Mouse (Mus musculus) lung, adult 2 months (tissue): ENCODE measurements around the gene Unc5cl. TPM values are rescaled to one million over a fixed set of nuclear protein-coding genes. Genes with fewer than 3 reads are reported as not detected.

Source experiments
- DNase-seq: peaks from one replicate; pipeline ENCODE4 v3.0.0; 2022
- H3K4me1 ChIP-seq: fragments of 200-500 bp; 2 replicates; pipeline ENCODE4 v1.6.1; 2011; ENCODE audit warnings: low read length; ENCODE audit not compliant: control insufficient read depth, insufficient read depth
- H3K4me3 ChIP-seq: fragments of 200-500 bp; replicated peaks from 2 replicates; pipeline ENCODE3; 2011; ENCODE audit warnings: low read depth, mild to moderate bottlenecking, control low read depth, low read length; ENCODE audit errors: extremely low read depth
- CTCF ChIP-seq: fragments of 200-500 bp; IDR thresholded peaks from 2 replicates; pipeline ENCODE4 v1.5.1; 2011; ENCODE audit warnings: mild to moderate bottlenecking, low read length, control low read depth; ENCODE audit not compliant: insufficient read depth
- POLR2A ChIP-seq: fragments of 200-500 bp; IDR thresholded peaks from 2 replicates; pipeline ENCODE4 v1.6.1; 2011; ENCODE audit warnings: low read depth, mild to moderate bottlenecking, control low read depth, low read length, borderline replicate concordance; ENCODE audit errors: extremely low read depth
- WGBS: fragments of 180-500 bp; shearing (Covaris S2); methylation state at CpG from one replicate; pipeline ENCODE4 v1.1.7; 2018; 5-methylcytosine and 5-hydroxymethylcytosine counted together
- polyA plus RNA-seq: library from polyadenylated mRNA; depleted of rRNA; stranded (reverse); fragments of >200 nt; gene quantifications from 2 replicates; pipeline ENCODE4 v1.2.3, GENCODE M21; 2012

Unc5cl gene
- polyA plus RNA-seq, 1 experiment, result 1.1 TPM

DNA sequence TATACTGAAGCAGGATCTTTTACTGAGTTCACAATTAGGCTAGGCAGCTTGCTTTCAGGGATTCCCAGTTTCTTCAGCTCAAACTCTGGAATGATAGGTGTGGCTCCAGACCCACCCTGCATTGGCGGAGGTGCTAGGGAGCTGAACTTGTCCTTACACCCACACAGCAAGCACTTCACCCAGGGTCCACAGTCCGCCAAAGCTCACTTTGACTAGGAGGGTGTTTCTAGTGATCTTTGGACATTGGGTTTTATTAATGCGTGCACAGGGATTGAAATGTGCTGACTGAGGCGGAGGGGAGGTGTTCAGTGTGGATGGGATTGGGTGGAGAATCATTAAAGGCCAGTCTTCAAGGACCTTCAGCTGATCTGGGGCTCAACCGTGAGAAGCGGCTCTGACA lies 93.0 kb downstream of the Unc5cl start:
- DNase-seq, result no peak
- no peak for TF ChIP-seq POLR2A
- WGBS, result 81% methylated on average over 6 of the region's 6 CpGs
- Histone ChIP-seq H3K4me3 (no peak overlapping the region), H3K4me1 (no peaks in the 10 kb centered on the region; the same call in 1 of the 2 replicates)

DNA sequence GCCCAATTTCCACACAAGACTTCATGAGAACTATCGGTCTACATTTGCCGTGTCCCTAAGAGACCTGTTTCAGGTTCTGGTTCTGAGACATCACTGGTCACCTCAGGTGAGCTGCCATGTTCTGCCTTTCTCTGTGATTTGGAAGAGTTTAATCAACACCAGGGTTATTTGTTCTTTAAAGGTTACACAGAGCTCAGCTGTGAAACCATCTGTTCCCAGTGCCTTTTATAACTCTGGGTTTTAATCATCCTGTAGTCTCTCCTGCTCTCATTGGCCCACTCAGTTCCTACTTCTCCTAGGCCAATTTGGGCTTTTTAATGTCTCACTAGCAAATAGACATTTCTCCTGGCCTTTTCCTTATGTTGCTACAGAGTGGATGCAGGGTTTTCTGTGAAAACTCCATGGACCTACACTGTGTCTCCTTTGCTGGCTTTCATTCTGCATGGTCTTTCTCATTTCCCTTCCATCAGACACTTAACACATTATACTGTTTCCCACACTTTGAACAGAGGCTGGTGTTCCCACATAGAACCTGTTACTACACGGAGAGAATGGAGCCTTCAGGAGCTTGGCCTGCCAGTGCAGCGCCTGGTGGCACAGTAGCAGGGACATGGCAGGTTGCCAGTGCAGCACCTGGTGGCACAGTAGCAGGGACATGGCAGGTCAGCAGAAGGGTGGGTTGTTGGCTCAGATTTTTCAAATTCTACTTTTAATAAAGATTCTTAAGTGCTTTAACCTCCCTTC lies 97.3 kb downstream of the Unc5cl start:
- H3K4me1 ChIP-seq, result no peaks in the 10 kb centered on the region
- WGBS, result 85% methylated on average over 4 of the region's 4 CpGs
- TF ChIP-seq CTCF, result no peak
- no peak for TF ChIP-seq POLR2A
- DNase-seq, result no peak
- no peak overlapping the region for H3K4me3 ChIP-seq

DNA sequence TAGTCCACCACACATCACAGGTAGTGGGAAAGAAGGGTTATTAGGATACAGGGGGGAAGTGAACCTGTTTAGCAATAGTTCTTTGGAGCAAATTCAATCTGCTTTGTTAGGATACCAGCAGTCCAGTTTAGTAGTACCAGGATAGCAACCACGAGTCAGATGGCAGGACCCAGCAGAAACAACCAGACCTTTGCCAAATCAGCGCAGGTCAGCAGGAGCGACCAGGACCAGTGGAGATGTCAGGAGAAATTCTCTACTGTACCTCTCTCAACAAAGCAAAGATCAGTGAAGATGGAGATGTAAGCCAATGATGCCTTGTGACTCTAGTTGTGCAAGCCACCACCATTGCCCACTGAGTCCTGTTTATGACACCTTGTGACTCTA lies 97.8 kb downstream of the Unc5cl start:
- 73% methylated on average over 3 of the region's 3 CpGs for WGBS
- Histone ChIP-seq H3K4me3 (no peak overlapping the region), H3K4me1 (no peaks in the 10 kb centered on the region)
- DNase-seq, result no peak
- TF ChIP-seq CTCF, result no peak
- no peak for TF ChIP-seq POLR2A

DNA sequence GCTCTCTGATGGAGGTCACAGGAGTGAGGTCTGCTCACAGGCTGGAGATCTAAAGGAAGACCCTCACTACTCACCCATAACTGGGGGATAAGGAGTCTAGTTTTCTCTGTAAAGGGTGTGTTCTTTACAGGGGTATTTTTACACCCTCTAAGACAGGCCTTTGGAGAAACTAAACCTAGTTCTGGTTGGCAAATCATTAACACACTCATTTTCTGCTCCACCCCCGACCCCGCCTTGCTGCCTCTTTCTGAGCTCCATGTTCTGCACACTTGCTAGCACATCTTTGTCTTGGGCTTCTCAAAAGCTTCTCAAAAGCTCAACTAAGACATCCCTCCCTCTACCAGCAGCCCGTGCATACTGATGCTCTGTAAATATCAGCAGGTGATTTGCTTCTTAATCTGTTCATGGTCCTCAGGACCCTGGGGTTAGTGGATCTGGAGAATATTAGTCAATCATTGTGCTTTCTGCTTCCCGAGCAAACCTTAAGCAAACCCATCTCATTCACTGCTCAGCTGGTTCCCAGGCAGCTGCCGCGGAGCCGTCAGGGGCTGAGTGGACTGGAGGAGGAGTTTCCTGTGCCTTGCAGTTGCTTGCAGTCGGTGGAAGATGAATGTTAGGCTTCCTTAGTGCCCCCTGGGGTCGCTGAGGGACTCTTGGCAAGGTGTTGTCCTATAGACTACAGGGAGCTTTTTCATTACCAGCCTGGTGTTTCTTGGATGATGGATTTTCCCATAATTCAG lies 101.7 kb downstream of the Unc5cl start:
- 29% methylated on average over 9 of the region's 9 CpGs for WGBS
- no peak overlapping the region for H3K4me3 ChIP-seq
- no peaks in the 10 kb centered on the region for H3K4me1 ChIP-seq
- DNase-seq, result no peak
- no peak for TF ChIP-seq POLR2A
- no peak for TF ChIP-seq CTCF

DNA sequence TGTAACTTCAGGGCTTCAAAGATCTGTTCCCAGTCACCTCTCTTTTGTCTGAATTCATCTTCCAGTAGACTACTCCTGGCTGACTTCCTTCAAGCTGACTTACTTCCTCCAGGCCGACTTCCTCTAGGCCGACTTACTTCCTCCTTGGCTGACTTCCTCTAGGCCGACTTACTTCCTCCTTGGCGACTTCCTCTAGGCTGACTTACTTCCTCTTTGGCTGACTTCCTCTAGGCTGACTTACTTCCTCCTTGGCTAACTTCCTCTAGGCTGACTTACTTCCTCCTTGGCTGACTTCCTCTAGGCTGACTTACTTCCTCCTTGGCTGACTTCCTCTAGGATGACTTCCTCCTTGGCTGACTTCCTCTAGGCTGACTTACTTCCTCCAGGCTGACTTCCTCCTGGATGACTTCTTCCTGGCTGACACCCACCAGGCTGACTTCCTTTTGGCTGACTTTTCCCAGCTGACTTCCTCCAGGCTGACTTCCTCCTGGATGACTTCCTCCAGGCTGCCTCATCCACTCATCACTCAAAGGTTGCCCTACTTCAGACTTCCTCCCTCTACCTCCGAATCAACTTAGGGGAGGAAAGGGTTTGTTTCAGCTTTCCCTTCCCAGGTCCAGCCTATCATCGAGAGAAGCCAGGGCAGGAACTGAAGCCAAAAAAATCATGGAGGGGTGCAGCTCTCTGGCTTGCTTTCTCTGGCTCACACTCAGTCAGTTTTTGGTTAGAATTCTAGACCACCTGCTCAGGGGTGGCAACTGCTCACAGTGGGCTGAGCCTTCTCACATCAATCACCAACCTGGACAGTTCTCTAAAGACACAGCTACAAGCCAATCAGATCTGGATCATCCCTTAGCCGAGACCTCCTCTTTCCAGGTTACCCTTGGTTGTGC lies 103.4 kb downstream of the Unc5cl start:
- 66% methylated on average over 7 of the region's 7 CpGs for WGBS
- DNase-seq, result no peak
- no peak for TF ChIP-seq POLR2A
- TF ChIP-seq CTCF, result no peak
- H3K4me1 ChIP-seq, result no peaks in the 10 kb centered on the region
- H3K4me3 ChIP-seq, result no peak overlapping the region

DNA sequence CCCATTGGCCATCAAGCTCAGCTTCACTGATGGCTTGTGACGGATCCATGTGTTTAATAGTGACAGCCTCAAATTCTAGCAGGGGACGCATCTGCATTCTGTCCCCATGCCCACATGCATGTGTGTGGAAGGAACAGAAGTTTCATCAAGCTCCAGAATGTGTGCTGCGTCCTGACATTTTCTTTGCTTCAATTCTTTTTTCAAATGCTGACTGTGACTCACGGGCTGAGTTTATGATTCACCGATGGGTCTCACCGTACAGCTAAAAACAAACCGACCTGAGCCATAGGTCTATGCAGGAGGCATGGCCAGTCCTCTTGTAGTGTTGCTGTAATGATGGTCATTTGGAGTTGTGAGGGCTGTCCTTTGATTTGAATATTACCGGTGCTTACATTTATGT lies 110.2 kb downstream of the Unc5cl start:
- DNase-seq, result no peak
- TF ChIP-seq CTCF (no peak), POLR2A (no peak)
- 90% methylated on average over 8 of the region's 8 CpGs for WGBS
- H3K4me3 ChIP-seq, result no peak overlapping the region
- H3K4me1 ChIP-seq, result no peaks in the 10 kb centered on the region

DNA sequence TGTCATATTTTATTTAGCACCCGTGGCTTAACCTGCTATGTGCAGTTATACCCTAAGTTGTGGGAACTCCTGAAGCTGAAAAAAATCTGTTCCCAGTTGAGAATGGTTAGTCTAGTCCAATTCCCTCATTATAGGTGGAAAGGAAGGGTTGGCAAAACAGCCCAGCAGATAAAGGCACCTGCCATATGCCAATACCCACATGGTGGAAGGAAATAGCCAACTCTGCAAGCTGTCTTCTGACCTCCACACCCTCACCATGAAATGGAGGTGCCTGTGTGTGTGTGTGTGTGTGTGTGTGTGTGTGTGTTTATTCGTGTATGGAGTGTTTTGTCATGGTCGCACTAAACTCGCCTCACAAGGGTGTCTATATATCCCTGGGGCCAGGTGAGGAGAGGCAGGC lies 115.0 kb downstream of the Unc5cl start:
- 84% methylated on average over 4 of the region's 4 CpGs for WGBS
- DNase-seq, result no peak

DNA sequence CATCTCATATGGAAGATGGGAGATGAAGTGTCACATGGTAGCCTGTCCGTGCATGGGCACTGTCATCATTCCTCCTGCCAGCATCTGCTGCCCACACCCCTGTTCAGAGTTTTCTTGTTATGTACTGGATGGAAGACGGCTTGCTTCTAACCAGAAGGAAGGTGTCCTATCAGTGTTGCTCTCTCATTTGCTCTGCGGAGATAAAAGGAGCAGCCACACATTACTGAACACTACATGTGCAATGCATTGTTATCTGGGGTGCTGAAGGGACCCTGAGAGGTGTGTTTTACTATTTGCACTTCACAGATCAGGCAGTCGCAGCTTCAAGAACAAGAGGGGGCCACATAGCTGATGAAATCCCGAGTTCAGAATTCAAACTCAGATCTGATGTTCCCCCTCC lies 126.5 kb downstream of the Unc5cl start:
- no peaks in the 10 kb centered on the region for H3K4me1 ChIP-seq
- TF ChIP-seq CTCF, result no peak
- no peak for TF ChIP-seq POLR2A
- 76% methylated on average over 5 of the region's 5 CpGs for WGBS
- no peak overlapping the region for H3K4me3 ChIP-seq
- no peak for DNase-seq

More for the DNA sequence above, 115.0 kb downstream of the Unc5cl start:
- no peak overlapping the region for H3K4me3 ChIP-seq
- no peaks in the 10 kb centered on the region for H3K4me1 ChIP-seq
- TF ChIP-seq CTCF (no peak), POLR2A (no peak)

DNA sequence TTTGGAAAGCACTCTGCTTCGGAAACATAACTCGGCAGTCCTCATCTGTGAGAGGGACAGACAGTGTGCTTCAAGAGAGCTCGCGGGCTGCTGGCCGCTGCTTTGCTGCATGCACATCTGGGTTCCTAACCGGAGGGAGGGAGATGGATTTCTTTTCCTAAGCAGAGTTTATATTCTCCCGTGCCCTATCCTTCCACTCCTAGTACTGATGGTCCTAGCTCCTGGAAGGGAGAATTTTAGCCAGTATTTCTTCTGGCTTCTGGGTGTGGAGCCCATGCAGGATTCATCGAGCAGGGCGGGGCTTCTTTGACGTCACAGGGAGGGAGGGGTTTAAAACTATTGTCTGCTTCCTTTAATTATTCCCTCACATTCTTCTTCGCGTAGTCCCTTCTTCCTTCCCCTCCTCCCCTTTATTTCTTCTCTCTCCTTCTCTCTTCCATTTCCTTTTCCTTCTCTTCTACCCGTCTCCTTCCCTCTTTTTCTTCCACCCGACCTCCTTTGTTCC lies 127.8 kb downstream of the Unc5cl start:
- no peaks in the 10 kb centered on the region for H3K4me1 ChIP-seq
- H3K4me3 ChIP-seq, result no peak overlapping the region
- WGBS, result 36% methylated on average over 14 of the region's 14 CpGs
- no peak for DNase-seq
- TF ChIP-seq CTCF, result no peak
- no peak for TF ChIP-seq POLR2A

DNA sequence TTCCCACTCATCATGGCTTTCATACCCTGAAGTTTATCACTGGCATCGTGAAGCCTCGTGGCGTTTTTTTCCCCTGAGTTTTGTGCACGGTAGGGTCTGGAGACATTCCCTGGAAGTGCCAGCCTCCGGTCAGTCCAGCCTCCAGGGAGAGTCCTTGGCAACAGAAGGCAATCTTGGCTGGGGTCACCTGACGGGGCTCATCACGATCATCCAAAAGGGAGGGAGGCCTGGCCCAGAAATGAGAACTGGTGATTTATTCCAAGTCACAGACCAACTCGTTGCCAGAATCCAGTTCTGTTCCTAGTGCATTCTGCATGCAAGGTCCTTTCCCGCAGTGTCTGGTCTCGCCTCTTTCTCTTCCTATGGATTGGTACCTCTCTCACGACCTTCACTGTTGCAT lies 128.7 kb downstream of the Unc5cl start:
- no peak for DNase-seq
- TF ChIP-seq CTCF, result no peak
- no peak for TF ChIP-seq POLR2A
- 73% methylated on average over 11 of the region's 11 CpGs for WGBS
- Histone ChIP-seq H3K4me1 (no peaks in the 10 kb centered on the region), H3K4me3 (no peak overlapping the region)
